Mouse (Mus musculus) olfactory bulb, adult 2 months (tissue): ENCODE measurements around the gene Casq2.

Experiments used
- CTCF ChIP-seq: fragments of 200-500 bp; IDR thresholded peaks from 2 replicates; pipeline ENCODE4 v1.5.1; 2012; ENCODE audit warnings: low read depth, mild to moderate bottlenecking, low read length, moderate library complexity; ENCODE audit not compliant: insufficient read depth
- POLR2A ChIP-seq: fragments of 200-500 bp; IDR thresholded peaks from 2 replicates; pipeline ENCODE4 v1.6.1; 2012; ENCODE audit warnings: mild to moderate bottlenecking, low read depth, low read length, moderate library complexity; ENCODE audit not compliant: insufficient read depth

GRCm38 (mm10) chr3:102177837-102178615 lies 91.8 kb downstream of the Casq2 start:
- TF ChIP-seq POLR2A (no peak), CTCF (no peak)
